Mouse (Mus musculus) embryonic stem cell, embryonic (primary cell): Measurements from ENCODE around the gene Ctsd.

Experiments used
- CTCF ChIA-PET, 4 experiments: fragments of 300-600 bp in 2 of 4; fragments of 350-600 bp in 2 of 4; sonication (Branson Sonifier 250); formaldehyde crosslinking; loops; one replicate each; lab custom pipeline; 2022; ENCODE audit warnings: inconsistent platforms in 2 of 4; lab: Charles Lee
- POLR2A ChIA-PET, 4 experiments: fragments of 300-600 bp in 2 of 4; fragments of 350-600 bp in 2 of 4; sonication (Branson Sonifier 250); formaldehyde crosslinking; loops; one replicate each; lab custom pipeline; 2022; ENCODE audit warnings: antibody characterized with exemption in 4 of 4, inconsistent platforms in 1 of 4; lab: Charles Lee

Gene Ctsd

DNA sequence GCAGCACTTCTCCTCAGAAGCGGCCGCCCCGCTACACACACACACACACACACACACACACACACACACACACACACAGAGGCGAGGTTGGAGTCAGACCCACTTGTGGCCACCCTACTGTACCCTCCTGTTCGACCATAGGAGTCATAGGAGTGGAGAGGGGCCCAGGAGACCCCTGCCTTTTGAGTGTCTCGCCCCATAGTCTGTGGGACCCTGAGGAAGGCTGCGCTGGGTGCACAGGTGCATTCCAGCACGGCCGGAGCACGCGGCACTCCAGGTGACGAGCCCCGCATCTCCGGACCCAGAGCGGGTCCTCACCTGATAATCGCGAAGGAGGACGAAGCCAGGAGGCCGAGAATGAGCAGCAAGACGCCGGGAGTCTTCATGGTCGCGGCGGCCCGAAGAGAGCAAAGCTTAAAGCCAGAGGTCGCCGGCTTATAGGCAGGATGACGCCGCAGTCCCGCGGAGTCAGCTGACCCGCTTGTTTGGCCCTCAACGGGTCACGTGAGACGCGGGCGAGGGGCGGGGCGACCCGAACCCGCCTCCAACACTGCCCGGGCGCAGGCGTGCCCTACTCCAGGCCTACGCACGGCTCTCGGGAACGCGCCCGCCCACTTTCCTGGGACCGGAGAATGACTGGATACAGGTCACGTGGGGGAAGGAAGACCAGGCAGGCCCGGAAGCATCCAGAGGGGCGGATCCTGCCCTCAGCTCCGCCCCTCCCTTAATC lies at the start of gene Ctsd:
Ctsd (minus strand) TSS at position 620 of the 730 bp plus-strand sequence.
- CTCF ChIA-PET, result interaction anchor here (0.6 to 1.6 kb wide), 9 partner anchors 38 to 1442 kb away, joined by 3 to 5 read pairs (median 3); no protein-coding TSS in a partner anchor
- POLR2A ChIA-PET, result interaction anchor here (0.7 to 7.0 kb wide), 56 partner anchors 9 to 1172 kb away, joined by 3 to 130 read pairs (median 5); partner anchors contain the start of genes Ifitm10 (in 2 of the 4), Cd81 (in 1 of the 4), Dusp8 (in 1 of the 4) and Rassf7 (in 1 of the 4)

DNA sequence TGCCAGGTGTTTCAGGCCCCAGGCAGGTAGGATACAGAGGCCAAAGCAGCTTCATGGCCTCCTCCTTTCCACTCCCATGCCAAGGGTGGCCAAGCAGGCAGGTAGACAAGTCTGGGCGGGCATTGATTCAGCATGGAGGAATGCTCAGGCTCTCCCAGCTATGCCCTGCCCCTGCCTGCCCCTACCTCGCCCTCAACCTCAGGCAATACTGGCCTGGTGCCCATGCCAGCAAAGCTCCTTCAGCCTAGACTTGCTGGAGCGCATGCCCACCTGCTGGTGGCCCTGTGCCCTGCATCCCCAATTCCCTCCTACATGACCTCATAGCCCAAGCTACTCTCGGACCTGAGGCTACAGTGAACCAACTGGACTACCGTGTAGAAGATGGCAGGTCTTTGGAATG lies 49.5 kb upstream of the Ctsd start:
- CTCF ChIA-PET, result interaction anchor here (0.6 to 3.7 kb wide), 20 partner anchors 8 to 153 kb away, joined by 3 to 58 read pairs (median 6); partner anchors contain the start of gene Tnnt3 (in 1 of the 4)
- POLR2A ChIA-PET, result interaction anchor here in 2 of 4 experiments (0.7 to 1.9 kb wide), 8 partner anchors 23 to 145 kb away, joined by 3 to 8 read pairs (median 4); partner anchors contain the start of gene Lsp1 (in 1 of the 2)

DNA sequence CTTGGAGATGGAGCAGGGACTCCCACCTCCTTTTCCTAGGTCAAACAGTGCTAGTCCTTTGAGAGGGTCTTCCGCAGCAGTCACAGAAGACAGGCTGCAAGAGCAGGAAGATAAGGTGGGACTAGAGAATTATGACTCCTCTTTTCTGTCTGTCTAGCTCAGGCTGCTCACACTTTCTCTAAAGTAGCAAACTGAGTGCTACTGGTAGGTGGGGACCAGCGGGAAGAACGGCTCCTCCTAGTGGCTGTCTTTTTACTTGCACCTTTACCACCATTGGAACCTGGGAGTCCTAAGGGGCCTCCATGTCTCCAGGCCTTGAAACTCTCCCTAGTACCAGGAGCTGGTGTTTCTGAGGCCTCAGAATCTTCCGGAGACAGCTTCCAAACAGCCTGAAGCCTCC lies 47.7 kb upstream of the Ctsd start:
- ChIA-PET CTCF (interaction anchor here (0.6 to 3.7 kb wide), 24 partner anchors 9 to 693 kb away, joined by 3 to 58 read pairs (median 4); partner anchors contain the start of genes Ctsd (in 1 of the 4), Krtap5-4 (in 1 of the 4) and Lsp1 (in 1 of the 4)), POLR2A (interaction anchor here in 3 of 4 experiments (0.6 to 1.9 kb wide), 7 partner anchors 42 to 102 kb away, joined by 3 to 9 read pairs (median 4); partner anchors contain the start of gene Gm49369 (in 1 of the 3))

DNA sequence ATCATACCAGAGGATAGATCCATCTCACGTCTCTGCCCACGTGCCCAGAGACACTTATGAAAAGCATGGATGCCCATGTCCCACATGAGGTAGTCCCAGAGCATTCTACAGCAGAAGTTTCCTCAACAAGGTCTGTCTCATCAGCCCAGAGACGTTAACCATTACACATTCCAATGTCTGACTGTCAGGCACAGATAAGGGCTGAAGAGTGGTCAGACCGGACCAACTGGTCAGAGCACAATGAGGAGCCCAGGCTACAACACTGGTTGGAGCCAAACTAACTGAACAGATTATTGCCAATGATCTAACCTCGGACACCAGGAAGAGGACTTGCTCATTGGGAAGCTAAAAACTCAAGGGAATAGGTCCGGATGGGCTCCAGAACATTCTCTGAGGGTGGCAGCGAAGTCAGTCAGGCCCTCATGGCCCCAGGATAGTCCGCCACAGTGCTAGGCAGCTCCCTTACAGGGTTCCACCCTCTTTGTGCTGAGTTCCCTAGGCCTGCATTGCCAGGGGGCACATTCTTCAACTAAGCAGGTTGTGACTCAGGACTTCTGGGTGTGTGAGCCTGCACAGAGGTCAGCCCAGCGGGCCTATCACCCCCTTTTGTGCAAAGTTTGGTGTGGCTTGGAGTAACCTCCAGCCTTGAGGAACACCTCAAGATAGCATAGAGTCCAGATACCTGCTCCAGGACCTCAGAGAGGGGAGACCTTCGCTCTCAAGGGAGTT lies 46.5 kb upstream of the Ctsd start, which contains the start of gene Syt8:
Syt8 (plus strand) TSS at position 714 of the 729 bp plus-strand sequence.
- ChIA-PET CTCF (interaction anchor here (0.6 to 1.6 kb wide), 5 partner anchors 35 to 100 kb away, joined by 3 to 5 read pairs (median 3); no protein-coding TSS in a partner anchor), POLR2A (no interaction called here)

DNA sequence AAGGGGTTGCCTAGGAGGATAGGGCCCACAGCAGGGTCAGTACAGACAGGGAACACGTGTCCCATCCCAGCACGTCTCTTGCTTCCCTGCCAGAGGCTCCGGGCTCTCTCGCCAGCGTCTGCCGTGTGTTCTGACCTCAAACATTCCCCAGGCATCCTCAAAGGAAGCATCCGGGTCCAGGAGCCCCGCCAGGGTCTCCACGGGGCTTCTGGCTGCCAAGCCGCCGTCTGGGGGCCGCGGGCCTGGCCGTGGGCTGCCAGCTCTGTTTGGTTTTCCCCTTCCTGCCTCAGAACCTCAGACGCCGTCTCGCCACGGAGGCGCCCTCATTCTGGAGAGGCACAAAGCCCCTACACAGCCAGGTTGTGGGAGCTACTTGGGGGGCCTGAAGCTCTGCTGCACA lies 45.8 kb upstream of the Ctsd start:
- CTCF ChIA-PET, result interaction anchor here (0.6 to 1.6 kb wide), 5 partner anchors 34 to 99 kb away, joined by 3 to 5 read pairs (median 3); no protein-coding TSS in a partner anchor
- POLR2A ChIA-PET, result interaction anchor here in 1 of 4 experiments (1.1 kb wide), 1 partner anchor 45 kb away, joined by 3 read pairs; the partner anchor contains the start of gene Ctsd

DNA sequence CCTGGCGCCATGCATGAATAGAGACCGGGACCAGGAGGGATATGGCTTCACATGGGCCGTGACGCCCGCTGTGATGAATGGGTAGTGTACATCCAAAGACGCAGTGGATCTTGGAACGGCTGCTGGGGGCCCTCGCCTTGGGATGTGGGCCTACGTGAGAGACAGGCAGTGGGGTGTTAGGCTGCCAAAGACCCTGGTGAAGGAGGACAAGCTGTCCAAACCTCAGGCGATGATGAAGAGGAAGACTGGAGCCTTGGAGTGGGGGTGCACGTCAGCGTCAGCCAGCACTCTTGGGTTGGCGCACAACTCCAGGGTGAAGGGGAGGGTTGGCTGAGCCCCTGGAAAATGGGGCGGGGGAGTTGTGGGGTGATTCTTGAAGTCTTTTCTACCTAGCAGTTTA lies 43.3 kb upstream of the Ctsd start:
- ChIA-PET POLR2A (interaction anchor here in 1 of 4 experiments (1.2 to 1.5 kb wide), 2 partner anchors 9 to 14 kb away, joined by 3 to 4 read pairs; no protein-coding TSS in a partner anchor), CTCF (interaction anchor here in 2 of 4 experiments (0.6 to 1.0 kb wide), 2 partner anchors 13 to 107 kb away, joined by 3 to 5 read pairs; no protein-coding TSS in a partner anchor)

DNA sequence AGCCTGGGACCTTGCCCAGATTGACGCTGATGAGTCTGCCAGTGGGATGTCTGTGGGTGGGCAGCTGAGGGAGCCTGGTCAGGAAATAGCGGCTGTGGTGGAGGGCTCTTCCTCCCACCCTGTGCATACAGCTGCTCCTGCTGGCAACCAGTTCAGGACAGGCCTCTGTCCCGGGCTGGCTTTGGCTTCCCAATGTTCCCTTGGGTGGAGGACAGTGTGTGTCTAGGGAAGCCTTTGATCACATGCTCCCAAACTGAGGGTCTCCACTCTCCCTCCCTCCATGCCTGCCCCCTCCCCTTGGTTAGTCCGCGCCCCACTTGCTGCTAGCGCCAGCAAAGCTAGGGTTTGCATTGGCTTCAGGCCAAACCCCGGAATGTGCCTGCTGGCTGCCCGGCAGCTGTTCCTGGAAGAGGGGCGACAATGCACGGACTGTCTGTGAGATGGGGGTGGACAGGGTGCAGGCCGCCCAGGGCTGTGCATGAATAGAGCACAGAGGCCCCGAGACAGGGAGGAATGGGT lies 42.4 kb upstream of the Ctsd start:
- ChIA-PET POLR2A (interaction anchor here in 1 of 4 experiments (0.6 to 1.2 kb wide), 3 partner anchors 9 to 876 kb away, joined by 3 to 4 read pairs (median 3); no protein-coding TSS in a partner anchor), CTCF (interaction anchor here in 3 of 4 experiments (0.6 to 1.2 kb wide), 8 partner anchors 7 to 181 kb away, joined by 3 to 6 read pairs (median 3); no protein-coding TSS in a partner anchor)

DNA sequence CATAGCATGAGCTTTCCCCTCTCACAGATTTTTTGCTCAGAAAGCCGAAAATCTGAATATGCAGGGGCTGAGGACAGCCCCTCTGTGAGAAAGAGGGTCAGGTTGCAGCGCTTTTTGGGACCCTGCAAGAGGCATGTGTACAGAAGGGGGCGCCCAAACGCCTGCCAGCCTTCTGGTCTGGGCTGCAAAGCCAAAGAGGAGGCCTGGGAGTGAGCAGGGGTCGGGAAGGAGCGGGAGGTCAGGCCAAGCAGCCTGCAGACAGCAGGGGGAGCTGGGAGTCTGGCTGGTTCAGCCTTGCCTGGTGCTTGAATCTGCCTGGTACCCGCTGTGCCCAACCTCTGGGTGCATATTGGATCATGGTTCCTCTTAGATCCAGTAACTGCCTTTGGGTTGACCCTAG lies 40.4 kb upstream of the Ctsd start:
- POLR2A ChIA-PET, result interaction anchor here in 3 of 4 experiments (0.6 to 1.8 kb wide), 5 partner anchors 35 to 152 kb away, joined by 3 to 7 read pairs (median 3); partner anchors contain the start of gene Ctsd (in 1 of the 3)
- CTCF ChIA-PET, result interaction anchor here (0.6 to 3.2 kb wide), 32 partner anchors 8 to 1020 kb away, joined by 3 to 18 read pairs (median 4); no protein-coding TSS in a partner anchor

DNA sequence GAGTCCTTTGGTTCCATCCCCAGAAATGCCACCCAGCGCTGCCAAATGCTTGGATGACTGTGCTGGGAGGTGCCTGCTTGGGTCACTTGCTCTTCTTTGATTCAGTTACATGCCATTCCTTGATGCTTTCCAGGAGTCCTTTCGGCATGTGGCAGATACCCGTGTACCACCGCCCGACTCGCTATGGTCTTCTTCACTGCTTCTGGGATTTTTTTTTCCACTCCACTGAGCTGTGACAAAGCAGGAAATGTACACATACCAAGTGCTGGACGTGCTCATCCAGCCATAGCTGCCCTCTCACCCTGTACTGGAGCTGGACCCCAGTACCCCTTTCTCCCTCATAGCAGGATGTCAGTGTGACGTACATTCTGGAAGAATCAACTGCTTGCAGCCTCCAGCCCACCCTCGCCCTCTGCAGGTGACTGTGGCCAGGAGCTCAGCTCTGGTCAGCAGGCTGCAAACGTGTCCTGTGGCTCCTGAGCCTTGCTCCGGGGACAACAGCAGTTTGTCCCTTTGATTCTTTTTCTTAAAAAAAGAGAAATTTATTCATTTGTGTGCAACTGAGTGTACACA lies 37.9 kb upstream of the Ctsd start:
- POLR2A ChIA-PET, result no interaction called here
- CTCF ChIA-PET, result interaction anchor here (0.6 to 3.2 kb wide), 9 partner anchors 10 to 112 kb away, joined by 3 to 18 read pairs (median 3); no protein-coding TSS in a partner anchor

DNA sequence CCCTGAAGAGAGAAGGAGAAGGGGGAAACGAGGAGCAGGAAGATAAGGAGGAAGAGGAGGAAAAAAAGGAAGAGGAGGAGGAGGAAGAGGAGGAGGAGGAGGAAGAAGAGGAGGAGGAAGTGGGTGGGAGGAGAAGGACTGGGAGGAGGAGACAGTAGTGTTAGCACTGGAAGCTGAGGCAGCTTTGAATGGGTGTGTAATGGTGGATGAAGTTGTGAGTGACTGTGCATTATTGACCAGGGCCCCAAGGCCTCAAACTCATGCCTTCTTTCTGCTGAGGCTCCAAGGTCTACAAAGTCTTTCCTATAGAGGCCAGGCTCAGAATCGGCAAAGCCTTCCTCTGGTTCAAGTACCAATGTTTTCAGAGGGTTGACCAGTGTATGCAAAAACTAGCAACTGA lies 34.0 kb upstream of the Ctsd start:
- CTCF ChIA-PET, result no interaction called here
- POLR2A ChIA-PET, result interaction anchor here in 1 of 4 experiments (0.8 to 0.9 kb wide), 2 partner anchors 10 to 17 kb away, joined by 3 to 4 read pairs; no protein-coding TSS in a partner anchor

DNA sequence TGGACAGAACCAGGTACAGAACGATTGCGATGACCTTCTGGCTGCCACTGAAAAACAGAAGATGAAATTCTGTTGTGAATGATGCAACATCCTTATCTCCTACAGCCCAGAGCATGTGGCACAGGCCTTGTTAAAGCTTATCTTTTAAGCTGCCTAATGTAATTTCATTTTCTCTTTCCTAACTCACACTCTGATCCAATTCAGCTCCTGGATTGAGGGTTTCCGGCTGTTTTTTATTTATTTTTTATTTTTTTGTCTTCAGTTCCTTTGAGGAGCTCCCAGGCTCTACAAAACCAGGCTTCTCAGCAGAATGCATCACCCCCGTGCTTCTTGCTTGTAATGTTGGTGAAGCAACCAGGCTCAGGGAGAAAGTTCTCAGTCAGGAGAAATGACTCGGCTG lies 32.0 kb upstream of the Ctsd start:
- ChIA-PET POLR2A (interaction anchor here in 1 of 4 experiments (1.6 kb wide), 1 partner anchor 32 kb away, joined by 5 read pairs; the partner anchor contains the start of gene Ctsd), CTCF (interaction anchor here in 3 of 4 experiments (0.7 to 1.9 kb wide), 3 partner anchors 83 to 85 kb away, joined by 3 to 6 read pairs (median 5); no protein-coding TSS in a partner anchor)

DNA sequence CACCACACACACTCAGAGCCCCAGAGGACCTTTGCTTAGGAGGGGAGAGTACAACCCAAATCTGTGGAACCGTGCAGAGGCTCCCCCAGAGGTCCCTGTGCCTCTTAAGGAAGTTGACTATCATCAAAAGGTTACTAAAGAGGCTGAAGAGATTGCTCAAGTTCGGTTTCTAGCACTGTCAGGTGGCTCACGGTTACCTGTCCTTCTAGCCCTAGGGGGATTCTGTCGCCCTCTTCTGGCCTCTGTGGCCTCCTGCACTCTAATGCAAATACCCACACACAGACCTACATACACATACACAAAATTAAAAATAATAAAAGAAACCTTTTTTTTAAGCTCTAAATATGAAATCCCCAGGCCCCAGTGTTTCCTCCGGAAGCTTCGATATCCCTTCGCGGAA lies 30.8 kb upstream of the Ctsd start:
- ChIA-PET POLR2A (interaction anchor here in 2 of 4 experiments (1.0 kb wide), 2 partner anchors 84 kb away, joined by 3 read pairs; no protein-coding TSS in a partner anchor), CTCF (interaction anchor here (0.6 to 2.1 kb wide), 8 partner anchors 9 to 1070 kb away, joined by 3 to 14 read pairs (median 6); no protein-coding TSS in a partner anchor)

DNA sequence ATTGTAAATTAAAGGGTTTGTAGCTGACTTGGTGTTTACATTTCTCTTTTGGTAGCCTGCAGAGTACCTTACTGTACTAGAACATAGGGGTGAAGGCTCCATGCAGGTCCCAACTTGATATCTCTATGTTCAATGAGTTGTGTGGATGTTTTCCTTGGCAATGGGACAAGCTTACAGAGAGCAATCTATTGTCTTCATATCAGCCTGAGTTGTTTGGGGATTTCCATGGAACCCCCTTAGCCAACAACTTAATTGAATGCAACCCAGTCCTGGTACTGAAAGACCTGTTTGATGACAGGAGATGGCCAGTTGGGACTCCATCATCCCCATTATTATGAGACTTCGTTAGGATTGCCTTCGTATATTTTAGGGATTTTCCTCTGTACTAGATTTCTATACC lies 30.2 kb upstream of the Ctsd start:
- CTCF ChIA-PET, result interaction anchor here in 3 of 4 experiments (0.7 to 2.1 kb wide), 6 partner anchors 10 to 84 kb away, joined by 3 to 14 read pairs (median 6); no protein-coding TSS in a partner anchor
- POLR2A ChIA-PET, result interaction anchor here in 3 of 4 experiments (0.7 to 1.0 kb wide), 4 partner anchors 13 to 1014 kb away, joined by 3 read pairs; no protein-coding TSS in a partner anchor

DNA sequence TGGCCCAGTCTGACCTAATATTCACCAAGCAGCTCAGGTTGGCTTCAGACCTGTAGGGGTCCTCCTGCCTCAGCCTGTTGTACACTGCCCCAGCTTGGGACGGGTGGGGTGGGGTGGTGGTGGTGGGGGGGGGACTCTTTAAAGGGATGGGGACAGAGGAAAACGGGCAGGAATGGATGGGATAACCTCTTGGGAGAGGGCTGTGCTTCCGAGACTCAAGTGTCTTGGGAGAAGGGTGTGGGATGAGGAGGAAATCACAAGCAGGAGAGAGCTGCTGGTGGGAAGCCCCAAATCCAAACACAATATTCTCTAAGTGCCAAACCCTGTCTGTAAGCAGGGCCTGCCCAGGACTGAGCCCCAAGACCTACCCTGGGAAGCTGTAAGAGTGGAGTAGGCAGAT lies 28.4 kb upstream of the Ctsd start:
- POLR2A ChIA-PET, result interaction anchor here in 2 of 4 experiments (0.7 to 1.3 kb wide), 3 partner anchors 31 to 109 kb away, joined by 3 read pairs; no protein-coding TSS in a partner anchor
- CTCF ChIA-PET, result interaction anchor here in 2 of 4 experiments (0.5 to 2.0 kb wide), 2 partner anchors 82 to 611 kb away, joined by 3 to 8 read pairs; no protein-coding TSS in a partner anchor

DNA sequence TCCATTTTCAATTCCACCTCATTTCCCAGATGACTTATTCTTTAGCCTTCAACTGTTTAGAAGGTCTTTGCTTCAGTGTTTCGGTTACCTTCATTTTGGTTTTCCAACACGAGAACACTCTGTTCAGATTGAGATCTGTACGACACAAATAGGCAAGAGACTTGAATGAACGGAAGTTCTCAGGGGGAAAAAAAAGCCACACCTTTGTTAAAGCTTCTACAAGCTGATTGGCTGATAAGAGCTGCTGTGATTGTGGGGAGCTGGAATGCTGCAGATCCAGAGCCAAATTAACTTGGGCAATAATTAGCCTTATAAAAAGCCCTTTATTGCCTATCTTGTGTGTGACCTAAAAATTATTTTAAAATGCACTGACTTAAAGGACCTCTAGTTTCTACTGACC lies 27.5 kb upstream of the Ctsd start:
- ChIA-PET POLR2A (interaction anchor here in 2 of 4 experiments (0.7 to 1.1 kb wide), 2 partner anchors 23 to 37 kb away, joined by 3 read pairs; no protein-coding TSS in a partner anchor), CTCF (interaction anchor here in 2 of 4 experiments (1.5 to 2.0 kb wide), 2 partner anchors 13 to 81 kb away, joined by 4 to 8 read pairs; no protein-coding TSS in a partner anchor)

DNA sequence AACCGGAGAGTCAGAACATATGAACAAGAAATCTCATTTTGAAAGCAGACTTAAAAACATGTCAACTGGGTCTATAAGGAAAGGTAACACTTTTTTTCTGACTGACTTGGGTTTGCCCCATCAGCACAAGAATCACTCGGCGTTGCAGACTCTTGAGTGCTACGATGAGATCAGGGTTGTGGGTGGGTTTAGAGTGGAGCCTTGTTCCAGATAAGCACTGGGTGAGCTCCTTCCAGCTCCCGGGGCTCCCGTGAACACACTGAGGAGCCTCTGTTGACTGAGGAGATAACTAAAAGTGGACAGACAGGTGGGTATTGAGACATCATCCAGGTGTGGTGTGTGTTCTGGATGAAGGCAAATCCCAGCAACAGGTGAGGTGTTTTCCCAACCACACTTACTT lies 25.4 kb upstream of the Ctsd start:
- POLR2A ChIA-PET, result interaction anchor here in 2 of 4 experiments (0.6 to 1.0 kb wide), 2 partner anchors 8 to 19 kb away, joined by 3 to 5 read pairs; no protein-coding TSS in a partner anchor
- CTCF ChIA-PET, result interaction anchor here in 1 of 4 experiments (0.8 kb wide), 1 partner anchor 68 kb away, joined by 3 read pairs; no protein-coding TSS in a partner anchor
